Mouse (Mus musculus) kidney, adult 9 months (tissue): ENCODE data around the gene Npdc1.

Experiments
- DNase-seq: peaks from one replicate; pipeline ENCODE4 v3.0.0; 2022

The Npdc1 gene

DNA sequence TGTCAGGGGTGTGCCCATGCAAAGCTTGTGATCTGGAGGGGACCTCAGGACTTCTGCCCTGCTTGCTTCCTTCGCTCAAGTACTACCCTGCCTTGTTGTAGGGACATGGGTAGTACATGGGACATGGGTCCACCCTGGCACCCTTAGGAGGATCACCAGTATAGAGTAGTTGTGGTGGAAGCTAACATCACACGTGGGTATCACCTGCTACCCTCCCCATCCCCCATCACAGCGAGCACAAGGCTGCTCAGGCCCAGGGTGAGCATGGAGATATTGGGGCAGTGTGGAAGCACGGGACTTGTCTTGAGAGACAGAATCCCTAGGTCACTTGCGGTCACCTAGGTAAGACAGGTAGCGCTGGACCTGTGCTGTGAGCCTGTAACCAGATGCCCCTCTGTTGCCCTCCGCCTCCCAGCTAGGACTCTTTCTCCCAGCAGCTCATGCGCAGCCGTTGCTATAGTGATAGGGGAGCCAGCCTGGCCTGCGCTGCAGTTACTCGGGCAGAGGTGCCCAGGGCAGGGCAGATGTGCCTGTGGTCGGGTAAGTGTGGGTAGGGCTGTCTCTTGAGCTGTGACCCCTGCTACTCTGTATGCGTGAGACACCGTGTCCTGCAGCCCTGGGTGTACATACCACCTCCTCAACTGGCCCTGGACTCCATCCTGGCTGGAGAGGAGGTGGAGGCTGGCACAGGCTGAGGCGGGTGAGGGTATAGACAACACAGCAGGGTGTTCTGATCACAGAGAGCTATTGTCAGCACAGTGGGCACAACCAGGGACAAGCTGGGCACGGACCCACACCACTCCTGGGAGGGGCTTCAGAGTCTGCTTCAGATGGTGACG is 31.5 kb downstream of the Npdc1 start:
- peak; percentile 36 for DNase-seq

DNA sequence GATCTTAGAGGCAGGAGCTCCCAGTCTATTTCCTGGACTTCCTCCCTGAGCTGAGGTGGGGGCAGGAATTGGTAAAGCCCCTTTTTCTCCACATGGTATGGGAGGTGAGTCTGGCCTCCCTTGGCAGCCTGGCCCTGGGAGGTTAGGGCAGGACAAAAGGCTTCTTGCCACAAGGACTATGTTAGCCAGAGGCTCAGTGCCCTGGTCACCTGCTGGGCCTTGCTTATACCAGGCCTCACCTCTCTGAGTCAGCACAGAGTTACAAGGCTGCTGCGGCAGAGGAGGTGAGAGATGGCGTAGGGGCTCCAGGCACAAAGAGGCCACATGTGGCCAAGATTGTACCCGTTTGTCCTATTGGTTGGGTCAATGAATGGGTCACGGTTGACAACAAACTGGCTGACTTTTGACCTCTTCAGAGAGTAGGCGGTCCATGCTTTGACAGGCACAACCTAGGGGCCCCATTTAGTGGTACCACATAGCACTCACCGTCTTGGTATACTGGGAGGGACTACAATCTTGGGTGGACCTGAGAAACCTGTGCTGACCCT is 32.2 kb downstream of the Npdc1 start:
- DNase-seq, result no peak

DNA sequence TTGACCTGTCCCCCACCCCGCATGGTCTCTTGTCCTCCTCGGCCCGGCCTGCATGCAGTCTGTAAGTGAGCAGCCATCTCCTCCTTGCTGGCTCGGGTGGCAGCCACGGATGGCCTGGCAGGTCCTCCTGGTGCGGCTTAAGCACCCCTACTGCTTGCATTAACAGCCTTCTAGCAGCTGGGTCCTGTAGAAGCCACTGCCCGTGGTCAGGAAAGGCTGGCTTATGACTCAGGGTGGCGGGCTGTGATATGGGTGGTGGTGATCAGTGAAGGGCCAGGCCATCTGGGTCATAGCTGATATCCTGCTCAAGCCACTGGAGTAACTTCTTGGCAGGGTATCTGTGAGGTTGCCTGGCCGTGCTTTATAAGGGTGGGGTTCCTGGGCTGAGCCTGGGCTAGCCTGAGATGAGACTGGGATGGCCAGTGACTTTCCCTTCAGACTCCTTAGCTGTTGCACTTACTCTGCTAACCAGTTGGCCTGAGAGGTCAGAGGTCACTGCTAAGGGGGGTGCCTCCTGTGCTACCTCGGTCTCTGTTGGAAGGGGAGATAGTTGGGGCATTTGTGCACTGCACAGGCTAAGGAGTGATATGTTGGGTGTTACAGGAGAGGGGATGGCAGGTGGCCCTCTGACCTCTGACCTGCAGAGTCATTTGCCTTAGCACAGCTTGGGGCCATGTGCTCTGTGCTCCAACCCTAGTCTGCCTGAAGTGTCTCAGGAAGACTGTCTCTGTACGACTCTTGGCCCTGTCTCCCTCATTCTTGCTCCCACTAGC is 33.4 kb downstream of the Npdc1 start:
- no peak for DNase-seq

DNA sequence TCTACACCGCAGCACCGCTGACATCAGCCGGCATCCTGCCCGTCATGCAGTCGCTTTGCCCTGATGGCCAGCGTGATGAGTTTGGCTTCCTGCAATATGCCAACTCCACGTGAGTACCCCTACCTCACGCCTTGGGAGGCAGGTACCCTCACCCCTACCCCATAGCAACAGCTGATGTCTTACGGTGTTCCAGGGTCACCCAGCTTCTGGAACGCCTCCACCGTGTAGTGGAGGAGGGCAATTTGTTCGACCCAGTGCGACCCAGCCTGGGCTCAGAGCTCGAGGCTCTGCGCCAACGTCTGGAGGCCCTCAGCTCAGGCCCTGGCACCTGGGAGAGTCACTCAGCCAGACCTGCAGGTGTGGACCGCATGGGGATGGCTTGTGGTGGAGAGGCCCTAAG is 34.0 kb downstream of the Npdc1 start:
- no peak for DNase-seq

DNA sequence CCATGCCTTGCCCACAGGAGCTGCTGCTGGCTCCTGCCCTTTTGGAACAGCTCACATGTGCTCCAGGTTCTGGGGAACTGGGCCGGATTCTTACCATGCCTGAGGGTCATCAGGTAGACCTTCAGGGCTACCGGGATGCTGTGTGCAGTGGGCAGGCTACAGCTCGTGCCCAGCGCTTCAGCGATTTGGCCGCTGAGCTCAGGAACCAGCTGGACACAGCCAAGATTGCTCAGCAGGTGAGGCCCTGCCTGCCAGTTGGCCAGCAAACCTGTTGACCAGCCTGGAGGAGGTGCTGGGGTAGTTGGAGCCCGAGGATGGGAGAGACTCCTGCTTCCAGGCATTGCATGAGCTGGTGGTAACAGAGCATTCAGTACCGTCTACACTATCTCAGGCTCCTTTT is 35.1 kb downstream of the Npdc1 start:
- no peak for DNase-seq

DNA sequence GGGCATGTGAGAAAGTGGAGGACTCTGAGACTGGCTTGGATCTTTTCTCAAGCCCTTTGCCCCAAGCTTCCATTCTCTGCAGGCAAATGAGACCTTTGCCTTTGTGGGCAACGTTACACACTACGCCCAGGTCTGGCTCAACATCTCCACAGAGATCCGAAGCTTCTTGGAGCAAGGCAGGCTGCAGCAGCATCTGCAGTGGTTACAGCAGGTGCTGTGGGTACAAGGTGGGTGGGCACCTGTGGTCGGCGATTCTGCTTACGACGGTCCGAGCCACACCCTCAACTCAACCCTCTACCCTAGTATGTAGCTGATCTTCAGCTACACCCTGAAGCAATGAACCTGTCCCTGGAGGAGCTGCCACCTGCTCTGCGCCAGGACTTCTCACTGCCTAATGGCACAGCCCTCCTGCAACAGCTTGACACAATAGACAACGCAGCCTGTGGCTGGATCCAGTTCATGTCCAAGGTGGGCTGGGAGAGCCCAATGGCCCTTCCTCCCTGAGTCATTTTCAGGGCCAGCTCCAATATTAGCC is 37.2 kb downstream of the Npdc1 start:
- no peak for DNase-seq

DNA sequence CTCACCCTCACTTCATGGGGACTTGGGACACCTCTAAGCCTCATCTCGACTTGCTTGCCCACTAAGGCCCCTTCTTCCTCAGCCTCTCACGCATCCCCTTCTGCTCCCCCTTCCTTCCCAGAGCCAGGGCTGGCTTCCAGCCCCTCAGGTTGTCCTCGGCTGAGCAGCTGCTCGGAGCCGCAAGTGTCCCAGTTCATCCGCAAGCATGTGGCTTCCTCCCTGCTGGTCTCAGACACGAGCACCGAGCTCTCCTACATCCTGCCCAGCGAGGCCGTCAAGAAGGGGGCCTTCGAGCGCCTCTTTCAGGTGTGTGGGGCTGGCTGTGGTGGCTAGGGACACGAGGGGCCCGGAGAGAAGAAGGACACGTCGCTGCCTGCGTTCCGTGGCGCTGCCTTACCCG is 41.9 kb downstream of the Npdc1 start:
- DNase-seq, result no peak

DNA sequence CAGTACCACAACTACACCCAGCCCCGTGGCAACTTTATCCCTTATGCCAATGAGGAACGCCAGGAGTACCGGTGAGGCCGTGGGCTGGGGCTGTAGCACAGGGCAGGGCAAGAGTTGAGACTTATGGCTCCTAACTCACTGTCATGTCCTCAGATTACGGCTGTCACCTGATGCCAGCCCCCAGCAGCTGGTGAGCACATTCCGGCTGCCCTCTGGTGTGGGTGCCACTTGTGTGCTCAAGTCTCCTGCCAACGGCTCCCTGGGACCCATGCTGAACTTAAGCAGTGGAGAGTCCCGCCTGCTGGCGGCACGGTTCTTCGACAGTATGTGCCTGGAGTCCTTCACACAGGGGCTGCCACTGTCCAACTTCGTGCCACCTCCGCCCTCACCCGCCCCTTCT is 43.5 kb downstream of the Npdc1 start:
- DNase-seq, result no peak

DNA sequence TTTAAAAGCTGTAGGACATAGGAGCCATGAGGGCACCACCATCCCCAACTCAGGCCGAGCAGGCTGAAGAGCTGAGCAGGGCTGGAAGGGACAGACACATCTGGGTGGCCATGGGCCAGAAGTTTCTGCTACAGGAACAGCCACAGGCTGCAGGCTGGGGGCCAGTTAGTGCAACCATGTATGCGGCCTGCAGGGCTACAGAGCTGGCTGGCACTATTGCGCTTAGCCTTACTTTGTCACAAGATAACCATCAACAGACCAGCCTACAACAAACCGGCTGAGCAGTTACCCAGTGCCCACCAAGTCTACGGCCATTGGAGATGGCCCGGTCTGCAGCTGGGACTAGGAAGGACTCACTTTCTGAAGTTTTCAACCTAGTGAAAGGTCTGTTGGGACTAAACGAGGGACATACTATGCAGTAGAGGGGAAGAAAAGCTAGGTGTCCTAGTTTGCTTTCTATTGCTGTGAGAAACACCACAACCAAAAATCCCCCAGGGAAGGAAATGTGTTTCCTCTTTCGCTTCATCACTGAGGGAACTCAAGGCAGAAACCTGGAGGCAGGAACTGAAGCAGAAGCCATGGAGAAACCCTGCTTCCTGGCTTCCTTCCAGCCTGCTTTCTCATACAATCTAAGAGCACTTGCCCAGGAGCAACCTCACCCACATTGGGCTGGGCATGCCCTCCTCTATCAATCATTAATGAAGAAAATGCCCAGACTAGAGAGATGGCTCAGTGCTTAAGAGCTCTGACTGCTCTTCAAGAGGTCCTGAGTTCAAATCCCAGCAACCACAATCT is 51.9 kb downstream of the Npdc1 start:
- peak; percentile 44 for DNase-seq

DNA sequence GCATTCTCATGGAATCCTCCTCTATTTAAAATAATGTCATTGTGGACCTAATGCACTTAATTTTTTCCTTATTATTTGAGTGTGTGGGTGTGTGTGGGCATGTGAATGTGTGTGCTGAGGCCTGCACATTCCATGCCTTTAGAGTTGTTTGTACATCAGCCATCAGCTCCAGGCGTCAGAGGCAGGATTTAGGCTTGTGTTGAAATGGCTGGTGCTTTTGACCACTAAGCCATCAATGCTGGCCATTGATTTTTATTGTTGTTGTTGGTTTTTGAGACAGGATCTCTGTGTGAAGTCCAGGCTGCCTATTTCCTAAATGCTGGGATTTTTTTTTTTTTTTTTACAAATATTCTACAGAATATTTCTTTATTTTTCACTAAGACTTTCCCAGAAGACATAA is 53.8 kb downstream of the Npdc1 start:
- DNase-seq, result no peak

DNA sequence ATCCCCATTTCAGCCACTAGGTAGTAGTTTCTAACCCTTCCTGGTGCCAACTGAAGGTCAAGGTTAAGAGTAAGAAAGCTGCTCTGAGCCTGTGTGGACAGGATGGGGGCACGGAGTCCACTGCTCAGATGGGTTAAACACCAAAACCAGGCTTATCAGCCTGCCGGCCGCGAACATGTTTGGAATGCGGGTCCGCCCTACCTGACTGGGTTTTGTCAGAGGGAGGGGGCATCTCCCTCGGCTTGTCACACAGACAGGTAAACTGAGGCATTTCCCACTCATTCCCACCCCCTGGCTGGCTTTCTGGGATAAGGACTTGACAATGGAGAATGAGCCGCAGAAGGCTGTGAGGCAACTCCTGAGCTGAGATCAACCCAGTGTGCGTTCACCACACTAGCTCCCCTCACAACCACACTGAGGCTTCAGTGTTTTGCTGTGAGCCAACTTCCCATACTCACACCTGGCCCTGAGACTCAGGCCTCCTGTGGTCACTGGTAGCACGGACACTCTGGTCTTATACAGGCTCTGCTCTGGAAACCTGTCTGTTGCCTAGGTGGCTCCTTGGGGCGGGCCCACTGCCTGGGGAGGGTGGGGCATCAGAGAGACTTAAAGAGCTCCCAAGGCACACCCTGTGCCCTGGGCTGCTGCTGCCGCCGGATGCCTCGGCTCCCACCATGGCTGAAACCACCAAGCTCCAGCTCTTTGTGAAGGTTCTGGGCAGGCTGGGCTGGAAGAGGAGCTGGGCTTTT is 57.2 kb downstream of the Npdc1 start, which contains the start of gene Clic3:
TSS of gene Clic3 (plus strand) at position 634 of the 749 bp plus-strand sequence.
- no peak for DNase-seq

DNA sequence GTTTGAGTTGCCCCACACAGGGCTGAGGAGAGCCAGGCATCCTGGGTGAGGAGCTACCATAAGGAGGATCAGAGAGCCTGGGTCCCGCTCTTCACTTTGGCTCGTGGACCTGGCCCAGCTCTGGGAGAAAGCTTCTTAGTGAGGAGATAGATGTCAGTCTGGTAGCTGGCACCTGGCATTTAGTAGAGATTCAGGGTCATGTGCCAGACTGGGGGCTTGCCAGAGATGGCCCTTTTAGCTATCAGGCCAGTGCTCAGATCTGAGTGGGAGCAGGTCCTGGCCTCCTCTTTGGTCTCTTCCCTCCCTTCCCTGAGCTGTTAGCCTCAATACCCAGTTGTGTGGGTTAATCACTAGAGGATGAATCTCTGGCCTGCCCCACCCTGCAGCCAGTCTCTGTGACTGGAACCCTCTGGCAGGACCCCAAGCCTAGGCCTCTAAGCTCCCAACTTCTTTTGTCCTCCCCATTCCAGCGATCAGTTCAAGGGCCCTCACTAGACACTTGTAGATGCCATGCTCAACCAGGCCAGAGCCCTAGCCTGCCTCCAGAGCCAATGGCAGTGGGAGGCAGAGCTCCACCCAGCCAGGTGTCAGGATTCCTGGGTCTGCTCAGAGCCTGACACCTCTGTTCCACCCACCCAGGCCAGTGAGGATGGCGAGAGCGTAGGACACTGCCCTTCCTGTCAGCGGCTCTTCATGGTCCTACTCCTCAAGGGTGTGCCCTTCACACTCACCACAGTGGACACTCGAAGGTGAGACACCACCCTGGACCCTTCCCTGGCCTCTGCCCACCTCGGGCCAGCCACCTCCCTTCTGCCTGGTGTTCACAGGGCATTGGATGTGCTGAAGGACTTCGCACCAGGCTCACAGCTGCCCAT is 58.1 kb downstream of the Npdc1 start:
- no peak for DNase-seq

DNA sequence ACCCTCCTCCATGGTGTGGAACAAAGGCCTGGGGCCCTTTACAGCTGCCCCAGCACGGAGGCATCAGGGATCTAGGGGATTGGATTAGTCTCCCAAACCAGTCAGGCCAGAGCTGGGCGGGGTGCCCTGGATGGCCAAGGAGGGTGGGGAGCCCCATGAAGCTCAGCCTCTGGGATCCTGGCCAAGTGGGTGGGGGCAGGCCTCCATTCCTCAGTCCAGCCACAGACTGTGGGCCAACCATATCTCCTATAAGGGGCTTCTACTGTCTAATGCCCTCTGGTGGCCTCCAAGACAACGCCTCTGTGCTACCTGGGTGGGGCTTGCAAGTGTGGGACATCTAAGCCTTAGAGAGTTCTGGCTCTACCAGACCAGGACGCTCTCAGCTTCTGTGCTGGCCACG is 59.8 kb downstream of the Npdc1 start:
- no peak for DNase-seq
